ENCODE assay signal across 21 mouse cellular contexts in the genomic region with DNA sequence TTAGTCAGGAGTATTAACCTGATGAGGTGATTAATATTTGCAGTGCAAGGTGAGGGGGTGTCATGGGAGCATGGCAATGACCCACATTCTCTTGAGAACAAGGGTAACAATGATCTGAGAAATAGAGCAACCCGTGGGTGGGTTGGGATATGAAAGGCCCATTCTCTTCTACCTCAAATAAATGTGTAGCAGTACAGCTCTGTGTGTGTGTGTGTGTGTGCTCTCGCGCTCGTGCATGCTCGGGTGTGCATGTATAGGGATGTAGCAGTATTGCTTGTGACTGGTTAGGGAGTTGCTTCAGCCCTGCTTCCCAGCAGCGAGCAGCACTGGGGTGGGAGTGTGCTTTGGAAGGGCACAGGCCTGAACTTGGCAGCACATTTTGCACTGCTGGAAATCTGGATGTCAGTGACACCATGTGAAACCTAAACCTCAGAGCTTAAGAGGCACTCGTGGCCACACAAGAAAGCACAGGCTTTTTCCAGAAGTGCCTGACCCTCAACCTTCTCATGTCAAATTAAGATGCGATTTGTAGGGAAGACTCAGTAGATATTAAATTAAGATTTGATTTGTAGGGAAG. TPM values are rescaled to one million over a fixed set of nuclear protein-coding genes. Genes with fewer than 3 reads are reported as not detected.
DNase-seq lines count a peak whose midpoint lies in the region; ATAC-seq lines count a peak whose summit lies in the region.
"Had no signal": no experiment of that assay in that cellular context is flagged by ENCODE, and none has a peak within 500 bp of the region (broad histone marks: within the 10 kb centered on the region; RNA-seq: fewer than 3 reads in every experiment).

No protein-coding gene starts in this region.

- no peak overlapping the region for H3K27ac ChIP-seq in heart, embryonic 11.5 days (ENCODE audit: low read depth, low read length)
- H3K27ac ChIP-seq: forebrain, embryonic 12.5 days; heart, embryonic 13.5 days; hindbrain, embryonic 10.5 days; hindbrain, postnatal 0 days; midbrain, embryonic 13.5 days; neural tube, embryonic 13.5 days had no signal

- peaks cover 20% of the 10 kb centered on the region for H3K36me3 ChIP-seq in heart, embryonic 11.5 days (ENCODE audit: control insufficient read depth, insufficient read depth, low read length)

- WGBS in heart, embryonic 11.5 days (ENCODE audit: insufficient replicate concordance) = 85% methylated on average over 8 of the region's 8 CpGs

- no peak overlapping the region for H3K9ac ChIP-seq in heart, embryonic 11.5 days (ENCODE audit: low read depth, low read length)
- H3K9ac ChIP-seq: forebrain, embryonic 12.5 days; heart, embryonic 13.5 days; liver, postnatal 0 days; midbrain, embryonic 13.5 days; neural tube, embryonic 13.5 days had no signal

- peak; percentile 48 to 55 for DNase-seq in heart, adult 18-20 months
- peak; percentile 17 for DNase-seq in testis, postnatal 14 days (ENCODE audit: low spot score)
- no peak for DNase-seq in testis, postnatal 10 days (ENCODE audit: low spot score)
- DNase-seq in gastrocnemius, postnatal 25 days = peak; percentile 74
- no peak for DNase-seq in right cerebral cortex, postnatal 4 days
- DNase-seq in cerebellum, adult 11 months = no peak
- DNase-seq: adrenal gland, adult 8-10 months; B cell, adult 2 months; cerebellum, postnatal 14 days; kidney, adult 2 months; kidney, postnatal 25 days; liver, postnatal 0 days; lung, postnatal 10 days; thymus, adult 2 months had no signal

- no peak overlapping the region for H3K4me3 ChIP-seq in heart, embryonic 11.5 days (ENCODE audit: low read depth, low read length)
- H3K4me3 ChIP-seq: forebrain, embryonic 12.5 days; heart, embryonic 13.5 days; hindbrain, embryonic 10.5 days; midbrain, embryonic 13.5 days; neural tube, embryonic 13.5 days had no signal

- no peaks in the 10 kb centered on the region for H3K4me1 ChIP-seq in heart, embryonic 11.5 days (ENCODE audit: control insufficient read depth, insufficient read depth, low read length)
- H3K4me1 ChIP-seq: forebrain, embryonic 12.5 days; hindbrain, embryonic 10.5 days; midbrain, embryonic 13.5 days; neural tube, embryonic 13.5 days had no signal

- no peaks in the 10 kb centered on the region for H3K9me3 ChIP-seq in heart, embryonic 11.5 days (replicated peaks; ENCODE audit: control insufficient read depth, low read length)
- H3K9me3 ChIP-seq: forebrain, embryonic 12.5 days; heart, embryonic 13.5 days; hindbrain, embryonic 10.5 days; midbrain, embryonic 13.5 days; neural tube, embryonic 13.5 days had no signal

- ATAC-seq in heart, embryonic 11.5 days (replicated peaks; ENCODE audit: insufficient number of reproducible peaks, low FRiP score, low TSS enrichment) = no peak
- ATAC-seq: hindbrain, postnatal 0 days; liver, postnatal 0 days; midbrain, embryonic 13.5 days had no signal

- no peaks in the 10 kb centered on the region for H3K27me3 ChIP-seq in heart, embryonic 11.5 days (ENCODE audit: control insufficient read depth, insufficient read depth, low read length)
- H3K27me3 ChIP-seq: forebrain, embryonic 12.5 days; heart, embryonic 13.5 days; midbrain, embryonic 13.5 days; neural tube, embryonic 13.5 days had no signal

- H3K4me2 ChIP-seq in heart, embryonic 11.5 days = no peak overlapping the region
- H3K4me2 ChIP-seq: forebrain, embryonic 12.5 days; heart, embryonic 13.5 days; midbrain, embryonic 13.5 days; neural tube, embryonic 13.5 days had no signal

RNA-seq across cellular contexts. Expression of a gene that starts 32.6 kb away (rescaled TPM):
- total RNA-seq in heart, adult 18-20 months (2021) = 10 to 100 TPM; 40.5 to 41.3 TPM
- polyA plus RNA-seq in heart, embryonic 11.5 days (2014; fragmentation: Nextera tagmentation; extraction: Ambion mirVana) = 125 and 133 TPM in 2 replicates
- 10 to 100 TPM; 50.0 to 50.4 TPM for total RNA-seq in gastrocnemius, postnatal 25 days (2021)

RNA-seq across cellular contexts. Expression of a gene that starts 41.0 kb away (rescaled TPM):
- total RNA-seq in heart, adult 18-20 months (2021) = 100 to 1,000 TPM in 1 of 2 experiments, 10 to 100 TPM in 1; 98.7 to 104 TPM
- polyA plus RNA-seq in heart, embryonic 11.5 days (2014; fragmentation: Nextera tagmentation; extraction: Ambion mirVana) = 273 and 292 TPM in 2 replicates
- 10 to 100 TPM; 51.8 to 60.6 TPM for total RNA-seq in gastrocnemius, postnatal 25 days (2021)

Comparison
In these comparisons a context has a peak if more than half of its experiments do, and no peak if none do; other contexts are left out.
1. DNase-seq: peak in heart, adult 18-20 months (2 of 2), testis, postnatal 14 days (single experiment) and gastrocnemius, postnatal 25 days (single experiment); none in testis, postnatal 10 days (single experiment), right cerebral cortex, postnatal 4 days (single experiment) and cerebellum, adult 11 months (single experiment).